Mouse (Mus musculus) heart, postnatal 0 days (tissue): Measurements from ENCODE around the gene Oser1. TPM values are rescaled to one million over a fixed set of nuclear protein-coding genes. Genes with fewer than 3 reads are reported as not detected.

Experiments
- ATAC-seq: fragments of 200-750 bp; cut with Nextera tagmentation; 2 replicates; pipeline ENCODE4 v1.8.0; 2017; ENCODE audit warnings: low read depth, moderate number of reproducible peaks, moderate library complexity; ENCODE audit not compliant: insufficient read depth
- DNase-seq: peaks from one replicate; pipeline ENCODE4 v3.0.0-alpha.2; 2016; ENCODE audit warnings: low spot score
- H3K27ac ChIP-seq: fragments of 300-500 bp; sonication (generic); 2 replicates; pipeline ENCODE4 v1.5.1; 2014; ENCODE audit warnings: low read depth, mild to moderate bottlenecking
- H3K27me3 ChIP-seq: fragments of 300-500 bp; sonication (generic); 2 replicates; pipeline ENCODE4 v1.6.1; 2014; ENCODE audit warnings: low read length, mixed read lengths; ENCODE audit not compliant: control insufficient read depth, insufficient read depth
- H3K36me3 ChIP-seq: fragments of 300-500 bp; sonication (generic); replicated peaks from 2 replicates; pipeline ENCODE4 v1.6.1; 2014; ENCODE audit warnings: low read length, mixed read lengths; ENCODE audit not compliant: control insufficient read depth, insufficient read depth
- H3K4me1 ChIP-seq: fragments of 300-500 bp; sonication (generic); 2 replicates; pipeline ENCODE4 v1.6.1; 2014; ENCODE audit warnings: antibody characterized with exemption; ENCODE audit not compliant: control insufficient read depth, insufficient read depth
- H3K4me2 ChIP-seq: fragments of 300-500 bp; sonication (generic); 2 replicates; pipeline ENCODE4 v1.6.1; 2014; ENCODE audit warnings: low read depth, mild to moderate bottlenecking, low read length, moderate library complexity
- H3K4me3 ChIP-seq: fragments of 300-500 bp; sonication (generic); 2 replicates; pipeline ENCODE4 v1.5.1; 2014; ENCODE audit warnings: low read depth, low read length
- H3K9ac ChIP-seq: fragments of 300-500 bp; sonication (generic); replicated peaks from 2 replicates; pipeline ENCODE4 v1.6.1; 2014; ENCODE audit warnings: low read depth, low read length, mixed read lengths
- H3K9me3 ChIP-seq: fragments of 300-500 bp; sonication (generic); replicated peaks from 2 replicates; pipeline ENCODE4 v1.6.1; 2016; ENCODE audit warnings: low read length; ENCODE audit not compliant: control insufficient read depth
- CTCF ChIP-seq: IDR thresholded peaks from 2 replicates; pipeline ENCODE4 v1.5.1; 2016; ENCODE audit warnings: antibody characterized with exemption, control low read depth, low read depth
- EP300 ChIP-seq: IDR thresholded peaks from 2 replicates; pipeline ENCODE4 v1.6.1; 2016; ENCODE audit warnings: antibody characterized with exemption, low read depth
- WGBS: fragments of 180-500 bp; shearing (Covaris S2); extraction: QIAGEN DNeasy Blood & Tissue Kit; methylation state at CpG from one replicate; pipeline ENCODE4 v1.1.7; 2014; 5-methylcytosine and 5-hydroxymethylcytosine counted together
- polyA plus RNA-seq: library from polyadenylated mRNA; unstranded; fragments of >200 nt; fragmentation: Nextera tagmentation; extraction: Ambion mirVana; gene quantifications from 2 replicates; pipeline ENCODE4 v1.2.1, GENCODE M21; 2015
- total RNA-seq: library from RNA; depleted of rRNA; stranded (reverse); fragments of >200 nt; gene quantifications from 2 replicates; pipeline ENCODE4 v1.2.3, GENCODE M21; 2014; ENCODE audit warnings: low replicate concordance

The Oser1 gene
- total and polyA plus RNA-seq, 2 experiments from 2014 or later: 28.9 to 41.4 TPM

- Histone ChIP-seq H3K36me3 (no peaks in the 10 kb centered on the region), H3K9me3 (no peaks in the 10 kb centered on the region), H3K27ac (no peak overlapping the region), H3K4me1 (no peaks in the 10 kb centered on the region), H3K9ac (no peak overlapping the region), H3K27me3 (peaks cover 15% of the 10 kb centered on the region), H3K4me3 (no peak overlapping the region), H3K4me2 (no peak overlapping the region)
- TF ChIP-seq CTCF: no peak
- no peak for TF ChIP-seq EP300
- 48% methylated on average over 6 of the region's 6 CpGs for WGBS
- ATAC-seq (no peak), DNase-seq (no peak)
Observed at GRCm38 (mm10) chr2:163443543-163443942, 19.0 kb upstream of the Oser1 start.

GRCm38 (mm10) chr2:163439488-163439887 is 15.0 kb upstream of the Oser1 start:
- H3K9ac ChIP-seq: no peak overlapping the region
- H3K4me3 ChIP-seq: no peak overlapping the region
- DNase-seq (no peak), ATAC-seq (no peak)
- H3K27me3 ChIP-seq: peaks cover 27% of the 10 kb centered on the region
- H3K9me3 ChIP-seq: no peaks in the 10 kb centered on the region
- H3K36me3 ChIP-seq: no peaks in the 10 kb centered on the region
- TF ChIP-seq EP300: no peak
- no peak for TF ChIP-seq CTCF
- H3K4me1 ChIP-seq: no peaks in the 10 kb centered on the region
- WGBS: 45% methylated on average over 1 of the region's 1 CpGs
- no peak overlapping the region for H3K4me2 ChIP-seq
- H3K27ac ChIP-seq: no peak overlapping the region

GRCm38 (mm10) chr2:163438619-163439451 is 14.3 kb upstream of the Oser1 start:
- 2% methylated on average over 30 of the region's 30 CpGs for WGBS
- Histone ChIP-seq H3K36me3 (no peaks in the 10 kb centered on the region), H3K9ac (no peak overlapping the region), H3K4me1 (no peaks in the 10 kb centered on the region), H3K9me3 (no peaks in the 10 kb centered on the region), H3K4me2 (peak overlapping the region; percentile 43), H3K27ac (no peak overlapping the region), H3K27me3 (peaks cover 27% of the 10 kb centered on the region), H3K4me3 (peak overlapping the region; percentile 11; the same call in 1 of the 2 replicates)
- no peak for ATAC-seq
- no peak for DNase-seq
- TF ChIP-seq EP300 (no peak), CTCF (no peak)

- ATAC-seq (no peak), DNase-seq (no peak)
- Histone ChIP-seq H3K36me3 (no peaks in the 10 kb centered on the region), H3K27ac (no peak within 1 kb of the TSS), H3K9me3 (no peaks in the 10 kb centered on the region), H3K4me2 (peak within 1 kb of the TSS; percentile 43), H3K27me3 (peaks cover 27% of the 10 kb centered on the region), H3K4me3 (peak within 1 kb of the TSS; percentile 11), H3K4me1 (no peaks in the 10 kb centered on the region), H3K9ac (no peak within 1 kb of the TSS)
- WGBS: 1% methylated on average over 18 of the region's 18 CpGs
- TF ChIP-seq EP300 (no peak), CTCF (no peak)
Observed at GRCm38 (mm10) chr2:163438246-163438618, 13.7 kb upstream of the Oser1 start, which contains the start of gene Gdap1l1. TSS of gene Gdap1l1 (plus strand) at chr2:163438476.

- H3K4me3 ChIP-seq: no peak overlapping the region
- H3K36me3 ChIP-seq: no peaks in the 10 kb centered on the region
- H3K27ac ChIP-seq: no peak overlapping the region
- no peaks in the 10 kb centered on the region for H3K4me1 ChIP-seq
- H3K9ac ChIP-seq: no peak overlapping the region
- H3K9me3 ChIP-seq: no peaks in the 10 kb centered on the region
- no peak for DNase-seq
- peaks cover 27% of the 10 kb centered on the region for H3K27me3 ChIP-seq
- 42% methylated on average over 4 of the region's 4 CpGs for WGBS
- no peak overlapping the region for H3K4me2 ChIP-seq
- no peak for ATAC-seq
- TF ChIP-seq CTCF (no peak), EP300 (no peak)
Observed at GRCm38 (mm10) chr2:163437800-163438199, 13.3 kb upstream of the Oser1 start.

- no peak overlapping the region for H3K27ac ChIP-seq
- H3K9me3 ChIP-seq: no peaks in the 10 kb centered on the region
- WGBS: 8% methylated on average over 4 of the region's 4 CpGs
- H3K4me2 ChIP-seq: no peak overlapping the region
- H3K27me3 ChIP-seq: peaks cover 16% of the 10 kb centered on the region
- no peak for TF ChIP-seq EP300
- TF ChIP-seq CTCF: no peak
- H3K4me3 ChIP-seq: no peak overlapping the region
- H3K9ac ChIP-seq: no peak overlapping the region
- no peak for ATAC-seq
- no peaks in the 10 kb centered on the region for H3K36me3 ChIP-seq
- no peak for DNase-seq
- H3K4me1 ChIP-seq: no peaks in the 10 kb centered on the region
Observed at GRCm38 (mm10) chr2:163433971-163434370, 9.5 kb upstream of the Oser1 start.
